Mouse (Mus musculus) MEL (cell line): Measurements from ENCODE around the gene Rnf169.

Source experiments
- CTCF ChIP-seq, 3 experiments: IDR thresholded peaks in 2 of 3; conservative IDR thresholded peaks in 1 of 3; 2 replicates each; pipeline ENCODE4 v1.5.1; 2011 to 2012; ENCODE audit warnings: low read length in 3 of 3, low read depth in 2 of 3, mild to moderate bottlenecking in 2 of 3, improper control_type of control experiment in 1 of 3, inconsistent platforms in 1 of 3, mixed read lengths in 1 of 3, moderate library complexity in 1 of 3; ENCODE audit not compliant: control insufficient read depth in 1 of 3, insufficient read depth in 1 of 3, poor library complexity in 1 of 3, severe bottlenecking in 1 of 3
- GABPA ChIP-seq: IDR thresholded peaks from 2 replicates; pipeline ENCODE4 v1.6.1; 2012; ENCODE audit warnings: low read depth, mild to moderate bottlenecking, inconsistent platforms, low read length, improper control_type of control experiment, moderate library complexity
- KAT2A ChIP-seq: conservative IDR thresholded peaks from 2 replicates; pipeline ENCODE4 v1.6.1; 2012; ENCODE audit warnings: low read depth, low read length, improper control_type of control experiment, inconsistent platforms
- RAD21 ChIP-seq: IDR thresholded peaks from 2 replicates; pipeline ENCODE4 v1.6.1; 2011; ENCODE audit warnings: mild to moderate bottlenecking, low read depth, low read length, improper control_type of control experiment
- TCF12 ChIP-seq: IDR thresholded peaks from 2 replicates; pipeline ENCODE4 v1.6.1; 2014; ENCODE audit warnings: low read depth, mild to moderate bottlenecking, inconsistent platforms, low read length, improper control_type of control experiment, moderate library complexity
- ZKSCAN1 ChIP-seq: IDR thresholded peaks from 2 replicates; pipeline ENCODE4 v1.6.1; 2012; ENCODE audit warnings: low read depth, mild to moderate bottlenecking, inconsistent platforms, low read length, improper control_type of control experiment, moderate library complexity
- ZMIZ1 ChIP-seq: IDR thresholded peaks from 2 replicates; pipeline ENCODE4 v1.6.1; 2012; ENCODE audit warnings: low read depth, mild to moderate bottlenecking, inconsistent platforms, low read length, improper control_type of control experiment, moderate library complexity

- TF ChIP-seq GABPA: no peak
- no peak for TF ChIP-seq CTCF (IDR thresholded peaks at IDR 0.05 in 2 of 3, conservative IDR thresholded peaks at IDR 0.05 in 1 of 3; ENCODE audit: control insufficient read depth in 1 of 3, insufficient read depth in 1 of 3, low read depth in 2 of 3, low read length in 3 of 3, poor library complexity in 1 of 3, severe bottlenecking in 1 of 3)
- no peak for TF ChIP-seq ZKSCAN1
- no peak for TF ChIP-seq KAT2A
- no peak for TF ChIP-seq TCF12
- no peak for TF ChIP-seq RAD21
- no peak for TF ChIP-seq ZMIZ1
These were observed 64.7 kb downstream of the Rnf169 start for GRCm38 (mm10) chr7:99915511-99915910.
